Mouse (Mus musculus) Patski (cell line): ENCODE data around the gene Rpp14. TPM values are rescaled to one million over a fixed set of nuclear protein-coding genes. Genes with fewer than 3 reads are reported as not detected.

Experiments used
- ATAC-seq: fragments of 100-300 bp; one replicate; pipeline ENCODE4 v1.8.0; 2021
- CTCF ChIA-PET: fragments of 350-600 bp; sonication (Branson Sonifier 250); formaldehyde crosslinking; loops from one replicate; lab custom pipeline; 2022; ENCODE audit warnings: inconsistent platforms; lab: Charles Lee
- POLR2A ChIA-PET: fragments of 350-600 bp; sonication (Branson Sonifier 250); formaldehyde crosslinking; loops from one replicate; lab custom pipeline; 2022; ENCODE audit warnings: antibody characterized with exemption, inconsistent platforms; lab: Charles Lee
- DNase-seq: peaks from one replicate; pipeline ENCODE4 v3.0.0-alpha.2; 2011; ENCODE audit warnings: low read depth, low spot score
- H3K27me3 ChIP-seq: fragments of 371-371 bp; one replicate; pipeline ENCODE4 v1.5.1; 2021
- CTCF ChIP-seq: fragments of 100-300 bp; IDR thresholded peaks from one replicate; pipeline ENCODE4 v1.5.1; 2021
- in situ Hi-C: fragments of 300-500 bp; cut with MboI; formaldehyde crosslinking; loops from 3 replicates; pipeline ENCODE4 v1.11.1; 2018; ENCODE audit warnings: low pct_unique_long_range_greater_than_20kb, mixed read lengths
- polyA plus RNA-seq: library from polyadenylated mRNA; unstranded; gene quantifications from one replicate; pipeline ENCODE4 v1.2.3, GENCODE M21; 2021

The Rpp14 gene
- polyA plus RNA-seq, 1 experiment from 2014 or later = 28.7 TPM

- DNase-seq = no peak
These were observed 27.9 kb downstream of the Rpp14 start for GRCm38 (mm10) chr14:8108047-8108446.

GRCm38 (mm10) chr14:8108976-8109375 is 28.8 kb downstream of the Rpp14 start:
- POLR2A ChIA-PET = interaction anchor here (0.6 kb wide), 1 partner anchor 11 kb away, joined by 4 read pairs; no protein-coding TSS in a partner anchor
- DNase-seq (no peak), ATAC-seq (peak; percentile 84)
- in situ Hi-C loops = no loop called here
- no peak for TF ChIP-seq CTCF
- CTCF ChIA-PET = interaction anchor here (1.1 kb wide), 1 partner anchor 22 kb away, joined by 3 read pairs; no protein-coding TSS in a partner anchor
- H3K27me3 ChIP-seq = no peaks in the 10 kb centered on the region

More at GRCm38 (mm10) chr14:8108047-8108446, 27.9 kb downstream of the Rpp14 start:
- H3K27me3 ChIP-seq = no peaks in the 10 kb centered on the region
- TF ChIP-seq CTCF = no peak
- CTCF ChIA-PET = no interaction called here
- POLR2A ChIA-PET = interaction anchor here (0.7 kb wide), 1 partner anchor 12 kb away, joined by 3 read pairs; no protein-coding TSS in a partner anchor
- no peak for ATAC-seq
- in situ Hi-C loops = no loop called here

GRCm38 (mm10) chr14:8111545-8111944 is 31.4 kb downstream of the Rpp14 start:
- DNase-seq (no peak), ATAC-seq (no peak)
- in situ Hi-C loops = no loop called here
- POLR2A ChIA-PET = interaction anchor here (0.8 kb wide), 1 partner anchor 48 kb away, joined by 3 read pairs; no protein-coding TSS in a partner anchor
- no peaks in the 10 kb centered on the region for H3K27me3 ChIP-seq
- TF ChIP-seq CTCF = no peak
- CTCF ChIA-PET = interaction anchor here (1.1 to 1.8 kb wide), 3 partner anchors 12 to 102 kb away, joined by 3 to 5 read pairs (median 3); partner anchors contain the start of gene Kctd6

- ChIA-PET CTCF (interaction anchor here (1.1 to 1.8 kb wide), 3 partner anchors 11 to 101 kb away, joined by 3 to 5 read pairs (median 3); partner anchors contain the start of gene Kctd6), POLR2A (no interaction called here)
- no peak for ATAC-seq
- no peak for DNase-seq
- TF ChIP-seq CTCF = no peak
- H3K27me3 ChIP-seq = no peaks in the 10 kb centered on the region
- in situ Hi-C loops = no loop called here
These were observed 31.9 kb downstream of the Rpp14 start for GRCm38 (mm10) chr14:8112036-8112435.

- no peaks in the 10 kb centered on the region for H3K27me3 ChIP-seq
- no peak for TF ChIP-seq CTCF
- POLR2A ChIA-PET = no interaction called here
- ATAC-seq = no peak
- in situ Hi-C loops = no loop called here
- DNase-seq = no peak
- CTCF ChIA-PET = interaction anchor here (1.6 kb wide), 2 partner anchors 13 to 21 kb away, joined by 4 to 5 read pairs; no protein-coding TSS in a partner anchor
These were observed 33.4 kb downstream of the Rpp14 start for GRCm38 (mm10) chr14:8113616-8114015.

GRCm38 (mm10) chr14:8114306-8114705 is 34.1 kb downstream of the Rpp14 start:
- POLR2A ChIA-PET = no interaction called here
- CTCF ChIA-PET = interaction anchor here (1.0 to 1.6 kb wide), 3 partner anchors 8 to 20 kb away, joined by 4 to 5 read pairs (median 4); no protein-coding TSS in a partner anchor
- no peaks in the 10 kb centered on the region for H3K27me3 ChIP-seq
- ATAC-seq (no peak), DNase-seq (no peak)
- TF ChIP-seq CTCF = no peak
- in situ Hi-C loops = no loop called here

GRCm38 (mm10) chr14:8114756-8115155 is 34.6 kb downstream of the Rpp14 start:
- H3K27me3 ChIP-seq = no peaks in the 10 kb centered on the region
- in situ Hi-C loops = no loop called here
- DNase-seq = no peak
- TF ChIP-seq CTCF = no peak
- ChIA-PET CTCF (interaction anchor here (1.0 to 1.6 kb wide), 3 partner anchors 8 to 20 kb away, joined by 4 to 5 read pairs (median 4); no protein-coding TSS in a partner anchor), POLR2A (no interaction called here)
- no peak for ATAC-seq

GRCm38 (mm10) chr14:8115772-8116171 is 35.6 kb downstream of the Rpp14 start:
- ATAC-seq = no peak
- POLR2A ChIA-PET = no interaction called here
- H3K27me3 ChIP-seq = no peaks in the 10 kb centered on the region
- CTCF ChIA-PET = no interaction called here
- no peak for DNase-seq
- in situ Hi-C loops = no loop called here
- TF ChIP-seq CTCF = no peak

GRCm38 (mm10) chr14:8117371-8117770 is 37.2 kb downstream of the Rpp14 start:
- DNase-seq = no peak
- CTCF ChIA-PET = interaction anchor here (1.3 kb wide), 1 partner anchor 13 kb away, joined by 3 read pairs; no protein-coding TSS in a partner anchor
- ATAC-seq = no peak
- POLR2A ChIA-PET = interaction anchor here (0.6 kb wide), 1 partner anchor 214 kb away, joined by 3 read pairs; no protein-coding TSS in a partner anchor
- no peaks in the 10 kb centered on the region for H3K27me3 ChIP-seq
- no peak for TF ChIP-seq CTCF
- in situ Hi-C loops = no loop called here

GRCm38 (mm10) chr14:8119454-8119853 is 39.3 kb downstream of the Rpp14 start:
- ATAC-seq (no peak), DNase-seq (no peak)
- ChIA-PET CTCF (interaction anchor here (1.0 to 1.3 kb wide), 2 partner anchors 12 to 22 kb away, joined by 3 read pairs; no protein-coding TSS in a partner anchor), POLR2A (no interaction called here)
- TF ChIP-seq CTCF = no peak
- no peaks in the 10 kb centered on the region for H3K27me3 ChIP-seq
- in situ Hi-C loops = no loop called here

- ATAC-seq (no peak), DNase-seq (no peak)
- CTCF ChIA-PET = interaction anchor here (1.3 kb wide), 1 partner anchor 13 kb away, joined by 3 read pairs; no protein-coding TSS in a partner anchor
- no peaks in the 10 kb centered on the region for H3K27me3 ChIP-seq
- POLR2A ChIA-PET = interaction anchor here (0.7 kb wide), 1 partner anchor 12 kb away, joined by 3 read pairs; no protein-coding TSS in a partner anchor
- TF ChIP-seq CTCF = no peak
- in situ Hi-C loops = no loop called here
These were observed 39.7 kb downstream of the Rpp14 start for GRCm38 (mm10) chr14:8119904-8120303.
